Mouse (Mus musculus) C2C12 (cell line): ENCODE results near the gene Psmc3. TPM values are rescaled to one million over a fixed set of nuclear protein-coding genes. Genes with fewer than 3 reads are reported as not detected.
"Not testable (repeated sequence)": the region's sequence is repeated elsewhere in the genome, so short reads cannot be mapped to it uniquely, and the experiment has no call there.

ENCODE experiments used
- H3K27me3 ChIP-seq: one replicate; pipeline ENCODE4 v1.6.1; 2011; ENCODE audit not compliant: control insufficient read depth, insufficient read depth, insufficient read length
- H3K36me3 ChIP-seq: one replicate; pipeline ENCODE4 v1.6.1; 2011; ENCODE audit not compliant: control insufficient read depth, insufficient read depth
- H3K4me3 ChIP-seq: one replicate; pipeline ENCODE4 v1.5.1; 2011; ENCODE audit warnings: mild to moderate bottlenecking, control low read depth; ENCODE audit not compliant: poor library complexity, insufficient read depth, severe bottlenecking
- H3K79me2 ChIP-seq: one replicate; pipeline ENCODE4 v1.6.1; 2011; ENCODE audit not compliant: control insufficient read depth, insufficient read depth
- H3K79me3 ChIP-seq: one replicate; pipeline ENCODE4 v1.6.1; 2011; ENCODE audit warnings: low read depth, control low read depth
- H3ac ChIP-seq: one replicate; pipeline ENCODE3; 2011; ENCODE audit warnings: low read depth; ENCODE audit not compliant: control insufficient read depth, insufficient read length
- CEBPB ChIP-seq: IDR thresholded peaks from one replicate; pipeline ENCODE4 v1.6.1; 2011; ENCODE audit warnings: low read depth, mild to moderate bottlenecking, control low read depth, moderate library complexity
- CTCF ChIP-seq: IDR thresholded peaks from one replicate; pipeline ENCODE4 v1.5.1; 2011; ENCODE audit not compliant: control insufficient read depth, insufficient read depth, insufficient read length
- FOSL1 ChIP-seq: IDR thresholded peaks from one replicate; pipeline ENCODE4 v1.8.0; 2011; ENCODE audit warnings: mild to moderate bottlenecking, low read length; ENCODE audit not compliant: poor library complexity, insufficient read depth, severe bottlenecking
- MAX ChIP-seq: IDR thresholded peaks from one replicate; pipeline ENCODE4 v1.6.1; 2011; ENCODE audit warnings: mild to moderate bottlenecking, control low read depth
- MYOD1 ChIP-seq: IDR thresholded peaks from one replicate; pipeline ENCODE4 v1.6.1; 2011; ENCODE audit warnings: low read depth; ENCODE audit not compliant: control insufficient read depth, insufficient read length
- MYOG ChIP-seq: IDR thresholded peaks from one replicate; pipeline ENCODE4 v1.6.1; 2011; ENCODE audit not compliant: control insufficient read depth, insufficient read length; ENCODE audit errors: extremely low read depth
- USF1 ChIP-seq: IDR thresholded peaks from one replicate; pipeline ENCODE4 v1.6.1; 2011; ENCODE audit warnings: low read depth, mild to moderate bottlenecking, control low read depth, moderate library complexity
- polyA plus RNA-seq: library from polyadenylated mRNA; unstranded; fragments of >200 nt; fragmentation: generic; extraction: Trizol; gene quantifications from one replicate; pipeline ENCODE4 v1.2.1, GENCODE M21; 2012; ENCODE audit warnings: missing spikeins

Gene Psmc3
- polyA plus RNA-seq, 1 experiment, result 367 TPM

DNA sequence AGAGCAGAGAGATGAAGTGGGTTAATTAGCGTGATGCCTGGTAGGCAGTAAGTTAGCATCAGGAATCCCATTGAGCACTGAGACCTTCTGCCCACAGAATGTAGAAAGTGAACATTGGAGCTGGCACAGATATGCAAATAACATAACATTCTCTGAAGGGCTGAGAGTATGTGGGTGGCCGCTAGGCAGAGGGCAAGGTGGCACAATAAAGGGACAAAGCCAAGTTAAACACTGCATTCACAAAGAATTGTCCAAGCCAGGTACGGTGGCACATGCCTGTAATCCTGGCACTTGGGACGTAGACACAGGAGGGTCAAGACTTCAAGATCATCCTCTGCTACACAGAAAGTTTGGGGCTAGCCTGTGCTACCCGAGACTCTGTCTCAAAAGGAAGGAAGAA lies 55.4 kb downstream of the Psmc3 start:
- Histone ChIP-seq H3K27me3 (peaks cover 3% of the 10 kb centered on the region), H3K36me3 (no peaks in the 10 kb centered on the region), H3K79me2 (no peaks in the 10 kb centered on the region), H3ac (no peak overlapping the region), H3K4me3 (no peak overlapping the region), H3K79me3 (no peaks in the 10 kb centered on the region)
- TF ChIP-seq MYOG (no peak), FOSL1 (no peak), USF1 (no peak)

- Histone ChIP-seq H3ac (no peak overlapping the region), H3K27me3 (peaks cover 3% of the 10 kb centered on the region), H3K79me3 (no peaks in the 10 kb centered on the region), H3K4me3 (no peak overlapping the region), H3K36me3 (no peaks in the 10 kb centered on the region), H3K79me2 (no peaks in the 10 kb centered on the region)
- no peak for TF ChIP-seq CTCF
- no peak for TF ChIP-seq MAX
- no peak for TF ChIP-seq USF1
- no peak for TF ChIP-seq CEBPB
- TF ChIP-seq MYOD1, result no peak
- no peak for TF ChIP-seq FOSL1
- TF ChIP-seq MYOG, result no peak
These were observed 56.1 kb downstream of the Psmc3 start for GRCm38 (mm10) chr2:91109807-91110385.

DNA sequence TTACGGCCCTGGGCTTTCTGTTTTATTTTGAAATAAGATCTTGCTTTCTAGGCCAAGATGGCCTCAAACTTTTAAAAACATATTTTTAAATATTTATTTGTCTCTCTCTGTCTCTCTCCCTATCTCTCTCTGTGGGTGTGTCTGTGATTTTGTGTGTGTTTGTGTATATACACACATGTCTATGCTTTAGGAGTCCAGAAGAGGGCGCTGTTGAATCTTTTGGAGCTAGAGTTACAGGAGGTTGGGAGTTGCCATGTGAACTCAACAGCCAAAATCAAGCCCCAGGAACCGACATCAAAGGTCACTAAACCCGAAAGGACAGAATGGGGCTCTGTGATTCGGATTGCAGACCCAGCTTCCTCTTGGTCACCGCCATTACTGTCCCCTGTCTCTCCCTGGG lies 56.6 kb downstream of the Psmc3 start:
- Histone ChIP-seq H3K4me3 (no peak overlapping the region), H3K79me3 (no peaks in the 10 kb centered on the region), H3K36me3 (no peaks in the 10 kb centered on the region), H3ac (no peak overlapping the region), H3K79me2 (no peaks in the 10 kb centered on the region), H3K27me3 (peaks cover 3% of the 10 kb centered on the region)
- TF ChIP-seq USF1 (no peak), CTCF (no peak), MYOG (no peak), FOSL1 (no peak), CEBPB (no peak), MAX (no peak), MYOD1 (no peak)

DNA sequence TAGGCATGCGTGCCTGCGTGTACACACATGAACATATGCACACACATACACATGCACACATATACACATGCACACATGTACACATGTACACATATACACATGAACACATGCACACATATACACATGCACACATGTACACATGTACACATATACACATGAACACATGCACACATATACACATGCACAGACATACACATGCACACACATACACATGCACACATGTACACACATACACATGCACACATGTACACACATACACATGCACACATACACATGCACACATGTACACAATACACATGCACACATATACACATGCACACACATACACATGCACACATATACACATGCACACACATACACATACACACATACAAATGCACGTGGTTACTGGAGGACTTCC lies 58.0 kb downstream of the Psmc3 start:
- H3K79me2 ChIP-seq, H3K4me3 ChIP-seq, H3K36me3 ChIP-seq, H3ac ChIP-seq, H3K27me3 ChIP-seq, H3K79me3 ChIP-seq: not testable (repeated sequence)

DNA sequence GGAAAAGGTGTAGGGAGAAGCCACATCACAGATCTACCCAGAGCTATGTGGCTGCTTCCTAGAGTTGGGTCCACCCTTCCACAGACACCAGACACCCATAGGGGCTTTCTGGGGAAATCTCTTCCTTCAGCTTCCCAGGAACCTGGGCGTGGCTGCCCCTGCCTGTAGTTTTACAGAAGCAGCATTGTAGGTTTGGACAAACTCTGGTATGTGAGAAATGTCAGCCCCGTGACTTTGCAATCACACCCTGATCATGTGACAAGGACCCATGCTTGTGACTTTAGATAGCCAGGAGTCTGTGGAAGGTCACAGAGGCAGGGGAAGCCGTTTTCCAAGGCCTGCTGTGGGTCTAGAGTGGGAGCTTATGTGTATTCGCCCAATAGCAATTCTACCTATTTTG lies 58.7 kb downstream of the Psmc3 start:
- Histone ChIP-seq H3K79me2 (no peaks in the 10 kb centered on the region), H3K79me3 (no peaks in the 10 kb centered on the region), H3ac (no peak overlapping the region), H3K27me3 (peaks cover 2% of the 10 kb centered on the region), H3K36me3 (no peaks in the 10 kb centered on the region), H3K4me3 (no peak overlapping the region)
- TF ChIP-seq MAX (no peak), CEBPB (no peak), USF1 (peak; percentile 46), FOSL1 (no peak), MYOG (no peak), CTCF (no peak), MYOD1 (no peak)

DNA sequence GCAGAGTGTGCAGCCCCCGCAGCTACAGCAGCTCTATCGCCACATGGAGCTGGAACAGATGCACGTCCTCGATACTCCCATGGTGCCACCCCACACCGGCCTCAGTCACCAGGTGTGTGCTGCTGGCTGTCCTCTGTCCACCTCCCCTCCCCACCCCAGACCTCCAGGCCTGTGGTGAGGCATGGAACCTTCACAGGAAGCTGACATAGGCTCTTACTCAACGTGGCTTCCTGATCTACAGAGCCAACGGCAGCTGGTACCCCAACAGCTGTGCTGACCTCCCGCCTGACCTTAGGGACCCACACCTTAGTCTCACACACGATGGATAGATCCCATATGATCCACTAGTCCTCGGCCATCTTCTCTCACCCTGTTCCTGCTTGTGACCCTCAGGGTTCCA lies 59.5 kb downstream of the Psmc3 start:
- H3ac ChIP-seq, result no peak overlapping the region
- H3K36me3 ChIP-seq, result no peaks in the 10 kb centered on the region
- H3K4me3 ChIP-seq, result no peak overlapping the region
- no peak for TF ChIP-seq MYOG
- no peak for TF ChIP-seq CEBPB
- TF ChIP-seq MYOD1, result no peak
- TF ChIP-seq MAX, result no peak
- peaks cover 5% of the 10 kb centered on the region for H3K27me3 ChIP-seq
- no peaks in the 10 kb centered on the region for H3K79me2 ChIP-seq
- no peaks in the 10 kb centered on the region for H3K79me3 ChIP-seq
